In the genomic region with DNA sequence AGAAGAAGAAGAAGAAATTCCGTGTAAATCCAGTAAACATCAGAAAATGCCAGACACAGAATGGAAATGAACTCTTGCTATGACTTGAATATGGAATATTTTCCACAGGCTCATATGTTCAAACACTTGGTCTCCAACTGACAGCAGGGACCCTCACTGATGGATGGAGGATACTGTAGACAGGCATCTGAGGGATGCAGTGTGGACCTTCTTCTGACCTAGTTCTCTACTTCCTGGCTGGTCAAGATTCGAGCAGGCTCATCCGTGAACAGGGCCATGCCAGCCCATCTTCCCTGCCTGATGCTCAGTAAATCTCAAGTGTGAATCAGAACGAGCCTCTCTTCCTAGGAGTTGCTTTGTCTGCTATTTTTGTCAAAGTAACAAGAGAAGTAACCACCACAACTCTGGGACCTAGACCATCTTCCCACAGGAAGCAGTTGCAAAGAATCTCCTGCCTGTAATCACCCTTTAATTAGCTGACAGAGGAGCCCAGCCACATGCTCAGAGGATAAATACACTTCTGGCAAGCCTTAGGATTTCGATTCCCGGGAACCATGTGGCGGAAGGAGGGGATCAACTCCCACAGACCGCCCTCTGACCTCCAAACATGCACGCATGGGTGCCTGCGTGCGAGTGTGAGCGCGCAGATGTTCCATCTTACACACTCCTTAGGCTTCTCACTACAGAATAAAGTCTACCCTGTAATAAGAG, we compare ENCODE assay signal across 8 mouse cellular contexts. TPM values are rescaled to one million over a fixed set of nuclear protein-coding genes. Genes with fewer than 3 reads are reported as not detected.
DNase-seq lines count a peak whose midpoint lies in the region; ATAC-seq and TF ChIP-seq lines count a peak whose summit lies in the region.

No protein-coding gene starts in this region.

- peak overlapping the region; percentile 50 for H3K4me3 ChIP-seq in cerebellum, adult 2 months (replicated peaks; ENCODE audit: insufficient read depth, low read depth, low read length)
- H3K4me3 ChIP-seq in heart, postnatal 0 days (ENCODE audit: low read depth, low read length) = no peak overlapping the region
- no peak overlapping the region for H3K4me3 ChIP-seq in limb, embryonic 15.5 days
- H3K4me3 ChIP-seq in stomach, embryonic 16.5 days (replicated peaks; ENCODE audit: low read length) = no peak overlapping the region

- DNase-seq in cerebellum, adult 2 months = peak; percentile 19 to 25
- DNase-seq in cerebellum, postnatal 4 days (ENCODE audit: low spot score in 2 of 2) = no peak
- DNase-seq in brain, embryonic 14.5 days (ENCODE audit: low read depth) = peak; percentile 39
- DNase-seq in heart, postnatal 0 days (ENCODE audit: low spot score) = peak; percentile 13
- no peak for DNase-seq in yolk sac, embryonic 10.5 days (ENCODE audit: low spot score)
- no peak for DNase-seq in thymus, postnatal 10 days (ENCODE audit: low spot score in 2 of 2)

- peak; percentile 49; the same call in 1 of the 2 replicates for ATAC-seq in heart, postnatal 0 days (ENCODE audit: insufficient read depth, low read depth)
- no peak for ATAC-seq in limb, embryonic 15.5 days (ENCODE audit: insufficient number of reproducible peaks, low FRiP score, low TSS enrichment, low read depth)
- ATAC-seq in stomach, embryonic 16.5 days (ENCODE audit: insufficient read depth, low FRiP score) = 0 out of 2 replicates have a peak, but pooled peaks have one; percentile 29

- WGBS in cerebellum, adult 2 months = 24% methylated on average over 13 of the region's 13 CpGs
- WGBS in heart, postnatal 0 days = 55% methylated on average over 13 of the region's 13 CpGs
- WGBS in limb, embryonic 15.5 days = 42% methylated on average over 13 of the region's 13 CpGs
- 49% methylated on average over 13 of the region's 13 CpGs for WGBS in stomach, embryonic 16.5 days

- peaks cover 8% of the 10 kb centered on the region for H3K4me1 ChIP-seq in cerebellum, adult 2 months (ENCODE audit: control insufficient read depth, insufficient read depth, low read length)
- H3K4me1 ChIP-seq in heart, postnatal 0 days (ENCODE audit: control insufficient read depth, insufficient read depth) = no peaks in the 10 kb centered on the region
- H3K4me1 ChIP-seq in limb, embryonic 15.5 days = peaks cover 8% of the 10 kb centered on the region
- peaks cover 4% of the 10 kb centered on the region; the same call in 1 of the 2 replicates for H3K4me1 ChIP-seq in stomach, embryonic 16.5 days (ENCODE audit: control insufficient read depth, insufficient read depth, low read length)

- no peaks in the 10 kb centered on the region for H3K9me3 ChIP-seq in heart, postnatal 0 days (replicated peaks; ENCODE audit: control insufficient read depth, low read length)
- no peaks in the 10 kb centered on the region for H3K9me3 ChIP-seq in limb, embryonic 15.5 days
- H3K9me3 ChIP-seq in stomach, embryonic 16.5 days (replicated peaks; ENCODE audit: control insufficient read depth, low read length) = no peaks in the 10 kb centered on the region

- no peak for TF ChIP-seq EP300 in heart, postnatal 0 days (IDR thresholded peaks at IDR 0.05; ENCODE audit: low read depth)

- TF ChIP-seq CTCF in cerebellum, adult 2 months (IDR thresholded peaks at IDR 0.05; ENCODE audit: borderline replicate concordance, insufficient read depth, low read depth, low read length) = no peak
- TF ChIP-seq CTCF in brain, embryonic 14.5 days (IDR thresholded peaks at IDR 0.05; ENCODE audit: borderline replicate concordance, extremely low read depth, insufficient read depth, insufficient read length) = no peak
- no peak for TF ChIP-seq CTCF in heart, postnatal 0 days (IDR thresholded peaks at IDR 0.05; ENCODE audit: low read depth)

- H3K9ac ChIP-seq in heart, postnatal 0 days (replicated peaks; ENCODE audit: low read depth, low read length) = no peak overlapping the region
- H3K9ac ChIP-seq in limb, embryonic 15.5 days = no peak overlapping the region
- no peak overlapping the region for H3K9ac ChIP-seq in stomach, embryonic 16.5 days (ENCODE audit: low read length)

- H3K27me3 ChIP-seq in cerebellum, adult 2 months (ENCODE audit: control insufficient read depth, insufficient read depth, low read length) = no peaks in the 10 kb centered on the region
- no peaks in the 10 kb centered on the region for H3K27me3 ChIP-seq in heart, postnatal 0 days (ENCODE audit: control insufficient read depth, insufficient read depth, low read length)
- H3K27me3 ChIP-seq in limb, embryonic 15.5 days = no peaks in the 10 kb centered on the region
- H3K27me3 ChIP-seq in stomach, embryonic 16.5 days (ENCODE audit: control insufficient read depth, insufficient read depth, low read length) = no peaks in the 10 kb centered on the region

- no peak for TF ChIP-seq POLR2A in cerebellum, adult 2 months (IDR thresholded peaks at IDR 0.05; ENCODE audit: borderline replicate concordance, insufficient read depth, low read length)
- TF ChIP-seq POLR2A in brain, embryonic 14.5 days (IDR thresholded peaks at IDR 0.05; ENCODE audit: borderline replicate concordance, extremely low read depth, insufficient read depth, insufficient read length, poor library complexity, severe bottlenecking) = no peak

- peak overlapping the region; percentile 35; the same call in 1 of the 2 replicates for H3K4me2 ChIP-seq in heart, postnatal 0 days (ENCODE audit: low read depth, low read length)
- H3K4me2 ChIP-seq in limb, embryonic 15.5 days = no peak overlapping the region
- peak overlapping the region; percentile 22; the same call in 1 of the 2 replicates for H3K4me2 ChIP-seq in stomach, embryonic 16.5 days (ENCODE audit: low read depth, low read length)

- no peaks in the 10 kb centered on the region for H3K36me3 ChIP-seq in heart, postnatal 0 days (replicated peaks; ENCODE audit: control insufficient read depth, insufficient read depth, low read length)
- no peaks in the 10 kb centered on the region for H3K36me3 ChIP-seq in limb, embryonic 15.5 days
- H3K36me3 ChIP-seq in stomach, embryonic 16.5 days (ENCODE audit: control insufficient read depth, insufficient read depth, low read length) = no peaks in the 10 kb centered on the region

- peak overlapping the region; percentile 52 for H3K27ac ChIP-seq in cerebellum, adult 2 months (ENCODE audit: insufficient read depth, low read length)
- H3K27ac ChIP-seq in heart, postnatal 0 days (ENCODE audit: low read depth) = peak overlapping the region; percentile 18; the same call in 1 of the 2 replicates
- peak overlapping the region; percentile 55; the same call in 1 of the 2 replicates for H3K27ac ChIP-seq in limb, embryonic 15.5 days
- H3K27ac ChIP-seq in stomach, embryonic 16.5 days (ENCODE audit: low read length) = peak overlapping the region; percentile 51

RNA-seq across cellular contexts. Expression of gene Uspl1, which starts 31.9 kb away (rescaled TPM):
- 29.8 and 31.8 TPM in 2 replicates for polyA plus RNA-seq in cerebellum, adult 2 months (2012; rRNA removed)
- polyA plus RNA-seq in brain, embryonic 14.5 days (2012; rRNA removed) = 29.2 and 38.7 TPM in 2 replicates
- total RNA-seq in heart, postnatal 0 days (2014; rRNA removed; ENCODE audit: low replicate concordance) = 18.9 and 23.6 TPM in 2 replicates
- 17.6 and 17.8 TPM in 2 replicates for polyA plus RNA-seq in heart, postnatal 0 days (2015; fragmentation: Nextera tagmentation; extraction: Ambion mirVana)
- polyA plus RNA-seq in limb, embryonic 15.5 days (2015; fragmentation: Nextera tagmentation; extraction: Ambion mirVana) = 38.2 and 41.1 TPM in 2 replicates
- polyA plus RNA-seq in stomach, embryonic 16.5 days (2015; fragmentation: Nextera tagmentation; extraction: Ambion mirVana) = 32.2 and 36.7 TPM in 2 replicates

RNA-seq across cellular contexts. Expression of gene Hmgb1, which starts 32.1 kb away (rescaled TPM):
- polyA plus RNA-seq in cerebellum, adult 2 months (2012; rRNA removed) = 180 and 186 TPM in 2 replicates
- 268 and 316 TPM in 2 replicates for polyA plus RNA-seq in brain, embryonic 14.5 days (2012; rRNA removed)
- total RNA-seq in heart, postnatal 0 days (2014; rRNA removed; ENCODE audit: low replicate concordance) = 107 and 193 TPM in 2 replicates
- 495 and 540 TPM in 2 replicates for polyA plus RNA-seq in heart, postnatal 0 days (2015; fragmentation: Nextera tagmentation; extraction: Ambion mirVana)
- polyA plus RNA-seq in limb, embryonic 15.5 days (2015; fragmentation: Nextera tagmentation; extraction: Ambion mirVana) = 1,175 and 1,273 TPM in 2 replicates
- 907 and 1,078 TPM in 2 replicates for polyA plus RNA-seq in stomach, embryonic 16.5 days (2015; fragmentation: Nextera tagmentation; extraction: Ambion mirVana)

Comparison
In these comparisons a context has a peak if more than half of its experiments do, and no peak if none do; other contexts are left out.
1. DNase-seq: peak in cerebellum, adult 2 months (2 of 2), brain, embryonic 14.5 days (single experiment) and heart, postnatal 0 days (single experiment); none in cerebellum, postnatal 4 days (0 of 2), yolk sac, embryonic 10.5 days (single experiment) and thymus, postnatal 10 days (0 of 2).
2. Peak in every context shown above with its lines, with median percentiles within 50 percentile points of each other: H3K27ac ChIP-seq.